Mouse (Mus musculus) ES-E14 (cell line): ENCODE results near the gene Pccb.

Source experiments
- CHD2 ChIP-seq: IDR thresholded peaks from 2 replicates; pipeline ENCODE4 v1.6.1; 2014; ENCODE audit warnings: mild to moderate bottlenecking, low read depth, low read length, inconsistent platforms
- HCFC1 ChIP-seq: IDR thresholded peaks from 2 replicates; pipeline ENCODE4 v1.6.1; 2012; ENCODE audit warnings: low read length, inconsistent platforms, borderline replicate concordance; ENCODE audit not compliant: insufficient read depth
- MAFK ChIP-seq: IDR thresholded peaks from 2 replicates; pipeline ENCODE4 v1.6.1; 2014; ENCODE audit warnings: mild to moderate bottlenecking, low read depth, low read length, inconsistent platforms; ENCODE audit not compliant: insufficient read depth
- ZC3H11A ChIP-seq: IDR thresholded peaks from 2 replicates; pipeline ENCODE4 v1.6.1; 2012; ENCODE audit warnings: low read depth, mild to moderate bottlenecking, inconsistent platforms, low read length, borderline replicate concordance
- ZNF384 ChIP-seq: IDR thresholded peaks from 2 replicates; pipeline ENCODE4 v1.6.1; 2012; ENCODE audit warnings: low read depth, low read length, inconsistent platforms

DNA sequence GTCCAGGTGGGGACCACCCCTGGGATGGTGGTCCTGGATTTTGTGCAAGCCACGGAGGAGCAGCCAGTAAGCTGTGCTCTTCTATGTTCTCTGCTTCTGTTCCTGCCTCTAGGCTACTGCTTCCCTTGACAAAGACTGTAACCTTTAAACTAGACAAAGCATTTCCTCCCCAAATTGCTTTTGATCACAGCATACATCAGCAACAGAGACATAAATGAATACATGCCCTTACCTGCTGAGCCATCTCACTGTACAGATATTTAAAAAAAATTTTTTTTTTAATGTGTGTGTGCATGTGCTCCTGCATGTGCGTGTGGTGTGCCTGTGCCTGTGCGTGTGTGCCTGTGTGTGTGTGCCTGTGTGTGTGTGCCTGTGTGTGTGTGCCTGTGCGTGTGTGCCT, 22.5 kb upstream of the Pccb start:
- no peak for TF ChIP-seq CHD2
- no peak for TF ChIP-seq HCFC1
- TF ChIP-seq ZC3H11A = no peak
- no peak for TF ChIP-seq ZNF384
- no peak for TF ChIP-seq MAFK
